Mouse (Mus musculus) ovary, postnatal 10 days (tissue): Measurements from ENCODE around the gene Rnf181.

ENCODE experiments used
- DNase-seq: peaks from one replicate; pipeline ENCODE4 v3.0.0; 2022; ENCODE audit warnings: low spot score

The Rnf181 gene

DNA sequence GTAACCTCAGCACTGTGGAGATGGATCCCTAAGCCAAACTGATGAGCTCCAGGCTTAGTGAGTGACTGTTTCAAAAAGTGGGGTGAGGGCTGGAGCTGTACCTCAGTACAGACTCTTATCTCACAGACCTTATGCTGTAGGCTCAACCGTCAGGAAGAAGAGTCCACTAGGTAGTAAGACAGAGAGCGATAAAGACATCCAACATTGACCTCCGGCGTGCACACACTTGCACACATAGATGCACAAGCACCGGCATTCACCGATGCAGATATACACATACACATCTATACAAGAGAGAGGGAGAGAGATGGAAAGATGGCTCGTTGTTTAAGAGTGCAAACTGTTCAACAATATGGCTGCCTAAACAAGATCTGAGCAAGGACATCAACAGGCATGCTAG, 17.2 kb upstream of the Rnf181 start:
- no peak for DNase-seq

- DNase-seq: no peak
Observed at GRCm38 (mm10) chr6:72383142-72383820, 16.5 kb upstream of the Rnf181 start.

DNA sequence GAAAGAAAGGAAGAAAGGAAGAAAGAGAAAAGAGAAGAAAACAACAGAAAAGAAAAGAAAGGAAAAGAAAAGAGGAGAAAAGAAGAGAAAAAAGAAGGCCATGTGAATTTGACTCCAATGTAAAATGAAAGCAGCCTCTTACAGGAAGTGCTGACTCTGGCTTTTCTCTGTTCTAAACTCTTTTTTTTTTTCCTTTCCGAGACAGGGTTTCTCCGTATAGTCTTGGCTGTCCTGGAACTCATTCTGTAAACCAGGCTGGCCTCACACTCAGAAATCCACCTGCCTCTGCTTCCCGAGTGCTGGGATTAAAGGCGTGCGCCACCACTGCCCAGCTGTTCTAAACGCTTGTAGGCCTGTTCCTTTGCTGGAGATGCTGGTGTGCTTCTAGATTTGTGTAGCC, 15.7 kb upstream of the Rnf181 start:
- DNase-seq: no peak

GRCm38 (mm10) chr6:72380131-72380770, 13.5 kb upstream of the Rnf181 start, which contains the start of gene Vamp5:
Gene Vamp5, minus strand, starts transcription at chr6:72380468.
- DNase-seq: peak; percentile 48

GRCm38 (mm10) chr6:72379377-72380130, 12.8 kb upstream of the Rnf181 start:
- DNase-seq: no peak

GRCm38 (mm10) chr6:72378510-72379234, 11.9 kb upstream of the Rnf181 start:
- no peak for DNase-seq

GRCm38 (mm10) chr6:72374820-72375563, 8.2 kb upstream of the Rnf181 start:
- DNase-seq: no peak

- DNase-seq: no peak
Observed at GRCm38 (mm10) chr6:72374206-72374605, 7.5 kb upstream of the Rnf181 start.

- DNase-seq: no peak
Observed at GRCm38 (mm10) chr6:72373184-72373583, 6.4 kb upstream of the Rnf181 start.

DNA sequence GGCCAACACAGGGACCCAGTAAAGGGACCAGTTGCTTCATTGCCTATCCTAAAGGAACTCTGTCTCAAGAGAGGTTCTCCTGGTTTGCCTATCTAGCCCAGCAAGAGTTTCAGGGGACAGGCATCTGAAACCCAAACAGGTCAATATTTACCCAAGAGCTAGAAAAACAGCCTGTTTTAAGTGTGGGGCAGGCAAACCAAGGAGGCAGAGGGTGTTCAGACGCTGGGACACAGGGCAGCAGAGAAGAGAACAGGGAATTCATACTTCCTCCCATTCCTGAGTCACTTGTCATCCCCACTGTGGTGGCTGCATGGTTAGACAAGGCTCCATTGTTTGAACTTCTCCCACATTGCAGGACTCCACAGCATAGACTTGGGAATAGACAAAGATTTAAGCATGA, 4.8 kb upstream of the Rnf181 start:
- DNase-seq: no peak

GRCm38 (mm10) chr6:72371147-72371546, 4.4 kb upstream of the Rnf181 start:
- DNase-seq: no peak

DNA sequence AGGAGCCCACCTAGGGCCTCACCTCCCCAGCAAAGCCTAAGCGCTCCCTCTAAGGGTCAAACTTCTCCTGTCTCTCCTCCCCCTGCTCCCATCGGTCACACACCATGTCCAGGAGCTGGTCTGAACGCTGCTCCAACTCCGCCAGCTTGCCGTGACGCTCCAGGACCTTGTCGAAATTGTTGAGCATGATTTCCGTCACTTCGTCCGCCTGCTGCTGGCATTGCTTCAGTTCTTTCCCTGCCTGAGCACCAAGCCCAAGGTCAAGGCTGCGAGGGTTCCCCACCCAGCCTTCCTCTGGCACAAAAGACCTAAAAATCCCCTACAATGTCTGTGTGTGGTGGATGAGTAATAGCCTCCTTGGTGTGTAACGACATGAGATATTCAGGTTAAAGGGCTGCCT, 3.3 kb upstream of the Rnf181 start:
- no peak for DNase-seq

DNA sequence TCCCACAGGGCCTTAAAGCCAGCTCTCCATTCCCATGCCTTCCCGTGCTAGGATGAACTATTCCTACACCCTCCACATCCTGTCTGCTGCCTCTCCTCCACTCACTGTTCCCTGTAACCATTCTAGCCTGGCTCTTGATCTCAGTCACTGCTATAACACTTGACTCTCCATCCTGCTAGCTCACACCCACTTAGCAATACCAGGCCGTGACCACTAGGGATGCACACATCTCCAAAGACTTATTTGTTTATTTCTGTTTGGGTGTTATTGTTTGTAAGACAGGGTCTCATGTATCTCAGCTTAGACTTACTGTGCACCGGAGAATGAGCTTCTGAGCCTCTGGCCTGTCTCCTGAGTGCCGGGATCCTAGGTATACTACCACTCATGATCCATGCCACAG, 2.8 kb upstream of the Rnf181 start:
- DNase-seq: no peak

- DNase-seq: no peak
Observed at GRCm38 (mm10) chr6:72367460-72367974, 761 bp upstream of the Rnf181 start.

DNA sequence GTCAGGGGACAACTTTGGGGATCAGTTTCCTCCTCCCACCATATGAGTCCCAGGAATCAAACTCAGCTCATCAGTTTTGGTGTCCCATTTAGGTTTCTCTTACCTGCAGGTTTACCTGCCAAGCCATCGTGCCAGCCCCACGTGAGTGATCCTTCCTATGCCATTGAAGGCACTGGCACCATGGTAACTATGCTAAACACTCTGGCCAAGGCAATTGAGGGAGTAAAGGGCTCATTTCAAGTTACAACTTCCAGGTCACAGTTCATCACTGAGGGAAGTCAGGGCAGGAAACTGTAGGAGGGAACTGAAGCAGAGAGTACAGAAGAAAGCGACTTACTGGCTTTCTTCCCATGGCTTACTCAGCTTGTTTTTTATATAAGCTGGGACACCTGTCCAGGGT, 452 bp downstream of the Rnf181 start:
- DNase-seq: no peak

GRCm38 (mm10) chr6:72364985-72365384, 1.8 kb downstream of the Rnf181 start:
- no peak for DNase-seq

- no peak for DNase-seq
Observed at GRCm38 (mm10) chr6:72364009-72364408, 2.7 kb downstream of the Rnf181 start.

DNA sequence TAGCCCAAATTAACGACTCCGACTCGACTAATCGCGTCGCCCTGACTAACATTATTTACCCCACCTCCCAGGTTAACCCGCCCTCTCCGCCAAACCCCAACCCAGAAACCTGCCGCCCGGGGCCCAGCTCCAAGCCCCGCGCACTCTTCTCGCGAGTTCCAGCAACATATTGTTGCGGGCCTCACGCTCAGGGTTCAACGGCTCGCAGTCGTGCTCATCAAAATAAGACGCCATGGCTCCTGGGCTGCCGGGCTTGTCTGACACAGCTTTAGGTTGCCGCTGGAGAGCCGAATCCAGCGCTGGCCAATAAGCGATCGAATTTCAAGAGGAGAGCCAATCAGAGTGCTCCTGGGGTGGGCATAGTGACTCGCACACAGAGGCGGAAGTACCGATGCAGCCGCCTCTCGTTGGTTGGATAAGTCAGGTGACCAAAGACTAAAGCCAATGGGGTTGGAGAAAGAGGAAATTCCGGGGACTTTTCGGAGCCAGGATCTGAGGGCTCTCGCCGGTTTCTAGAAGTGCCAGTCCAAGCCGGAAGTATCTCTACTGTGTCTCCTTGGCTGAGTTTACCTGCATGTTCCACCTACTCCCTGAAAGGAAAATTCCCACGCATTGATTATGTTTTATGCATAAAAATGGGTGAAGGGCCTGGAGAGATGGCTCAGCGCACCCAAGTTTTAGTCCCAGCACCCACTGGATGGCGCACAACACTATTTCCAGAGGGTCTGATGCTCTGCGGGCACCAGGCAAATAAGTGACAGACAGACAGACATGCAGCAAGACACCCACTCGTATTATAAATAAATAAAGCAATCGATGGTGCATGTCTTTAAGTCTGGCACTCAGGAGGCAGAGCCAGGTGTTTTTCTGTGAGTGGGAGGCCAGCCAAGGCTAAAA, 4.4 kb downstream of the Rnf181 start:
- DNase-seq: peak; percentile 83

- DNase-seq: no peak
Observed at GRCm38 (mm10) chr6:72361121-72361551, 5.6 kb downstream of the Rnf181 start.

- no peak for DNase-seq
Observed at GRCm38 (mm10) chr6:72360599-72360935, 6.2 kb downstream of the Rnf181 start.
